Mouse (Mus musculus) frontal cortex, postnatal 14 days (tissue): ENCODE results near the gene Rora.

Source experiments
- DNase-seq, 2 experiments: peaks; one replicate each; pipeline ENCODE4 v3.0.0; 2022; ENCODE audit warnings: low spot score in 2 of 2

The Rora gene

GRCm38 (mm10) chr9:68759324-68759723 lies 105.7 kb downstream of the Rora start:
- DNase-seq, result no peak

- no peak for DNase-seq
Measured at GRCm38 (mm10) chr9:68760329-68760728, 106.7 kb downstream of the Rora start.

- DNase-seq, result no peak
Measured at GRCm38 (mm10) chr9:68760876-68761275, 107.3 kb downstream of the Rora start.

GRCm38 (mm10) chr9:68761672-68762071 lies 108.1 kb downstream of the Rora start:
- DNase-seq, result no peak

GRCm38 (mm10) chr9:68765595-68765994 lies 112.0 kb downstream of the Rora start:
- no peak for DNase-seq

GRCm38 (mm10) chr9:68769638-68770037 lies 116.1 kb downstream of the Rora start:
- DNase-seq, result no peak

- DNase-seq, result no peak
Measured at GRCm38 (mm10) chr9:68771383-68771782, 117.8 kb downstream of the Rora start.

GRCm38 (mm10) chr9:68773770-68774169 lies 120.2 kb downstream of the Rora start:
- DNase-seq, result no peak

- no peak for DNase-seq
Measured at GRCm38 (mm10) chr9:68782011-68782410, 128.4 kb downstream of the Rora start.

GRCm38 (mm10) chr9:68782604-68783003 lies 129.0 kb downstream of the Rora start:
- DNase-seq, result no peak

GRCm38 (mm10) chr9:68783246-68783645 lies 129.7 kb downstream of the Rora start:
- no peak for DNase-seq

- DNase-seq, result no peak
Measured at GRCm38 (mm10) chr9:68786614-68787293, 133.2 kb downstream of the Rora start.

GRCm38 (mm10) chr9:68787665-68788064 lies 134.1 kb downstream of the Rora start:
- no peak for DNase-seq

- DNase-seq, result no peak
Measured at GRCm38 (mm10) chr9:68790922-68791321, 137.3 kb downstream of the Rora start.

- no peak for DNase-seq
Measured at GRCm38 (mm10) chr9:68791982-68792540, 138.5 kb downstream of the Rora start.

GRCm38 (mm10) chr9:68795314-68795713 lies 141.7 kb downstream of the Rora start:
- no peak for DNase-seq

- DNase-seq, result no peak
Measured at GRCm38 (mm10) chr9:68798221-68798620, 144.6 kb downstream of the Rora start.

GRCm38 (mm10) chr9:68799065-68799464 lies 145.5 kb downstream of the Rora start:
- peak in 1 of 2 experiments; percentile 27 for DNase-seq

- DNase-seq, result no peak
Measured at GRCm38 (mm10) chr9:68804229-68804628, 150.6 kb downstream of the Rora start.

- DNase-seq, result no peak
Measured at GRCm38 (mm10) chr9:68805776-68806175, 152.2 kb downstream of the Rora start.

- no peak for DNase-seq
Measured at GRCm38 (mm10) chr9:68807735-68808134, 154.1 kb downstream of the Rora start.

- no peak for DNase-seq
Measured at GRCm38 (mm10) chr9:68809536-68809935, 155.9 kb downstream of the Rora start.

- no peak for DNase-seq
Measured at GRCm38 (mm10) chr9:68814723-68815122, 161.1 kb downstream of the Rora start.

- DNase-seq, result no peak
Measured at GRCm38 (mm10) chr9:68815877-68816276, 162.3 kb downstream of the Rora start.
